Mouse (Mus musculus) embryonic stem cell, embryonic (primary cell): ENCODE data around the gene Zpbp.

Experiments
- CTCF ChIA-PET, 4 experiments: fragments of 300-600 bp in 2 of 4; fragments of 350-600 bp in 2 of 4; sonication (Branson Sonifier 250); formaldehyde crosslinking; loops; one replicate each; lab custom pipeline; 2022; ENCODE audit warnings: inconsistent platforms in 2 of 4; lab: Charles Lee
- POLR2A ChIA-PET, 4 experiments: fragments of 300-600 bp in 2 of 4; fragments of 350-600 bp in 2 of 4; sonication (Branson Sonifier 250); formaldehyde crosslinking; loops; one replicate each; lab custom pipeline; 2022; ENCODE audit warnings: antibody characterized with exemption in 4 of 4, inconsistent platforms in 1 of 4; lab: Charles Lee

Gene Zpbp

DNA sequence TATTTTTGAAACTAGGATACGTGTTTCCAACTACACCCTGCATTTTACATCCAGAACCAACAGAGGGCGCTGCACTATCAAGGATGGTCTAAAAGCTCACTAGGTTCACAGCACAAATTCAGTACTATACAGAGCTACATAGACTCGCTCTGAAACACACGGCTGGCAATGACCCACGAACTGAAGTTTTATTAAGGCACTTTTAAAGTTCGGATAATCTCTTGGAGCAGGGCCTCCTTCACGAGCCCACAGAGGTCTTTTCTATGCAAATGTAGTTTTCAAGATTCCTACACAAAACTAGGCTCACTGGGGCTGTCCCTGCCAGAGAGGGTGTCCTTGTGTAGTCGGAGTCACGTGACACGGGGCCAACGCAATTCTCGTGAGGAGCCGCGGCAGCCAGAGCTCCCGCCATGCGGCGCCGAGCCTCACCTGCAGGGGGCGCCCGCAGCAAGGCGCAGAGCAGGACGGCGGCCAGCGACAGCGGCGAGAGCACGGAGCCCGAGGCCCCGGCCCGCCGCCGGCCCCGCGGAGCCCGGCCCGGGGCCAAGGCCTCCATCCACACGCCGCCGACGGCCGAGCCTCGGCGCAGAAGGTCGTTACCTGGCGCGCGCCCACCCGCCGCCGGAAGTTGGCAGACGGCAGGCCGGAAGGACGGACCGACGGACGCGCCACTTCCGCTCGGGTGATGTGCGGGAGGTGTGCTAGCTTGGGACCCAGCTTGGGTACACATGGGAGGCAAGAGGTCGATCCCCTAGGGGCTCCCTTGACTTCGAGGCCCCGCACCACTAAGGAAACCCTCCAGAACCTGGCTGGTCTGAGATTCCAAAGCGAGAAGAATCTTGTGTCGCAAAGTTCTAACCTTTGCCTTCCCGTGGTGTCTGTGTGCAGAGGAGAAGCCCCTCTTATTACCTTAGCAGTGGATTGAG is at the start of gene Zpbp, which contains the start of gene Spata48:
TSS of gene Zpbp (minus strand) at position 774 of the 926 bp plus-strand sequence.
TSS of gene Spata48 (plus strand) at position 460 of the 926 bp plus-strand sequence.
- ChIA-PET CTCF (interaction anchor here (0.5 to 2.5 kb wide), 48 partner anchors 9 to 898 kb away, joined by 3 to 79 read pairs (median 4); partner anchors contain the start of gene Fignl1 (in 1 of the 4)), POLR2A (interaction anchor here in 3 of 4 experiments (0.5 to 1.9 kb wide), 23 partner anchors 8 to 513 kb away, joined by 3 to 20 read pairs (median 4); partner anchors contain the start of gene Fignl1 (in 1 of the 3))

- ChIA-PET CTCF (no interaction called here), POLR2A (no interaction called here)
These were observed 47.2 kb upstream of the Zpbp start for GRCm38 (mm10) chr11:11509413-11509812.

DNA sequence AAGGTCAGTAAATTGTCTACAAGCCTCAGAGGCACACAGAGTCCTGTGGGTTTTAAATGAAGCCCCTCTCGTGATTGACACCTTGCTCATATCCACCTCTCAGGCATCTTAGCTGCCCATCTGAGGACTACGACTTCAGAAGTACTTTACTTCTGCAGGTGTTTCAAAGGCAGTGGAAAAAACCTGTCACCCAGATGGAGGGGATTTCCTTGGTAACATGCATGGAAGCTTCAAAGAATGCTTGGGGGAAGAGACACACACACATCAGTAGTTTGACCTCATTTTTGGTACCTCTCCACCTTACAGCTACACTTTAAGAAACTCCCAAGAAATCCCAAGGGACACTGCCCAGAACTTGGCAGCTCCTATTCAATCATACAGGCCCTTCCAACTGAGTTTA is 44.0 kb upstream of the Zpbp start:
- ChIA-PET POLR2A (interaction anchor here in 1 of 4 experiments (1.0 kb wide), 1 partner anchor 303 kb away, joined by 4 read pairs; the partner anchor contains the start of gene Fignl1), CTCF (interaction anchor here in 1 of 4 experiments (1.2 kb wide), 1 partner anchor 283 kb away, joined by 4 read pairs; no protein-coding TSS in a partner anchor)

DNA sequence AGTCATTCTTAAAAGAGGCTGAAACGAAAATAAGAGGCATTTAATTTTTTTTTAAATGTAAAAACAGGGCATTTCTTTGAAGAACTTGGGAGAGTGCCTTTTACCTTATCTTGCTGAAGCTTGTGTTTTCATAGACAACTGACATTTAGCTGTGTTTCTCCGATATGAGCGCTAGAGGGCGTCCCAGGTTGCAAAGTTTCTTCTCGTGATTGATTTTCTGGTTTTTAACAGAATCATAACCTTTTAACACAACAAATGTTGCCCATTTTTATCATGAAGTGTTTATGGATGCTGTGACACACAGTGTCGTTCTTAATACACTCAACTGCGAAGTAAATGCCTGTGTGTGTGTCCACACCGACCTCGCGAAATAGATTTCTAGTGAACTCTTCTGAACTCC is 37.7 kb upstream of the Zpbp start:
- POLR2A ChIA-PET = interaction anchor here in 2 of 4 experiments (0.7 to 1.3 kb wide), 4 partner anchors 38 to 474 kb away, joined by 3 to 4 read pairs (median 4); partner anchors contain the start of genes Spata48 (in 1 of the 2) and Zpbp (in 1 of the 2)
- CTCF ChIA-PET = interaction anchor here (0.5 to 2.8 kb wide), 31 partner anchors 8 to 1814 kb away, joined by 3 to 46 read pairs (median 3); partner anchors contain the start of genes Spata48 (in 3 of the 4) and Zpbp (in 3 of the 4)

GRCm38 (mm10) chr11:11495697-11496096 is 33.5 kb upstream of the Zpbp start:
- ChIA-PET POLR2A (no interaction called here), CTCF (interaction anchor here in 1 of 4 experiments (1.4 kb wide), 1 partner anchor 293 kb away, joined by 4 read pairs; no protein-coding TSS in a partner anchor)

- POLR2A ChIA-PET = interaction anchor here in 2 of 4 experiments (0.8 to 1.4 kb wide), 2 partner anchors 30 to 31 kb away, joined by 3 to 7 read pairs; partner anchors contain the start of gene Spata48 (in 2 of the 2)
- CTCF ChIA-PET = interaction anchor here in 3 of 4 experiments (1.0 to 1.7 kb wide), 5 partner anchors 30 to 483 kb away, joined by 3 to 6 read pairs (median 3); partner anchors contain the start of genes Spata48 (in 2 of the 3) and Zpbp (in 1 of the 3)
These were observed 29.8 kb upstream of the Zpbp start for GRCm38 (mm10) chr11:11492044-11492443.

DNA sequence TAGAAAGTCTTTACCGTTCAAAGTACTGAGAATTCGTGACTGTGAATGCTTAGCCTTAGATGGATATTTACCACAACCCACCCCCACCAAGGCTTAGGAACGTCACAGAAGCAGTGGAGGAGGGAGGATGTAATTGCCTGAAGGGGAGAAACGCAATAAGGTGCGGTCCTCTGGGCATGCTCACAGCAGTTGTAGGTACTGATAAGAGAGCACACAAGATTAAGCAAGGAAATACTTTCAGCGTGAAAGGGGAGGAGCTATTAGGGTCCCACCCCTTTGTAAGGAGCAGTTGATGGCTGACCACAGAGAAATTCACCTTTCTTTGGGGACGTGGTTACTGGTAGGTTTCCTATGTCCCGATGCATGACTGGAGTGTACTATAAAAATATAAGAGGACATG is 22.2 kb upstream of the Zpbp start:
- ChIA-PET POLR2A (no interaction called here), CTCF (interaction anchor here in 1 of 4 experiments (1.0 kb wide), 1 partner anchor 23 kb away, joined by 3 read pairs; the partner anchor contains the start of gene Spata48)

DNA sequence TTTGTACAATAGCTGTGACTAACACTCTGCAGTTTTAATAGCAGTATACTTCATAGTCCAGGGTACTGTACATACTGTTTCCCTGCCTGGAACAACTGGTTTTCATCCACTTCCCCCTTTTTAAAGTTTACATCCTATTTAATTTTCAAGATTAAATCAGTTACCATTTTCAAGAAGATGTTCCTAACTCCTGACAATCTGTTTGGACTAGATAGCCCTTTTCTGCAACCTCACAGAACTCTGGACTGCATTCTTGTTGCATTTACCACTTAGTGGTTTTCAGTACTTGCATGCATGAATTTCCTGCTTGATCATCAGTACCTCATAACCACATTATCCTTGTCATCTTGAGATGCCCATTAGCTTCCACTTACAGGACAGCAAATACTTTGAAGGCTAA is 6.7 kb upstream of the Zpbp start:
- POLR2A ChIA-PET = no interaction called here
- CTCF ChIA-PET = no interaction called here

DNA sequence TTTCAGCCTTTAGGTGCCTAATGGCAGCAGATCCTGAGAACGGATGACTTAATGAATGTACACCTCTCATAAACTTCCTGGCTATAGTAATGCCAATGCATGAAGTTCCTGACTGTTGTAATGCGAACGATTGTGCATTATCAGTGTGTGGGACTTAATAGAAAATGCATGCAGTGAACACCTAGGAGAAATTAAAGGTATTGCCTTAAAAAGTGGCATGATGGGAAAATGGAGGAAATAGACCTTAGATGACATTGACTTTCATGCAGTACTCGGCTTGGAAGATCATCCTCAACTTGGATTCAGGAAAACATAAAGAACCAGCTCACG is 318 bp upstream of the Zpbp start:
- ChIA-PET CTCF (interaction anchor here in 3 of 4 experiments (1.2 to 2.5 kb wide), 9 partner anchors 9 to 513 kb away, joined by 4 to 79 read pairs (median 9); no protein-coding TSS in a partner anchor), POLR2A (interaction anchor here in 2 of 4 experiments (1.0 to 1.9 kb wide), 5 partner anchors 282 to 513 kb away, joined by 3 to 9 read pairs (median 3); no protein-coding TSS in a partner anchor)

DNA sequence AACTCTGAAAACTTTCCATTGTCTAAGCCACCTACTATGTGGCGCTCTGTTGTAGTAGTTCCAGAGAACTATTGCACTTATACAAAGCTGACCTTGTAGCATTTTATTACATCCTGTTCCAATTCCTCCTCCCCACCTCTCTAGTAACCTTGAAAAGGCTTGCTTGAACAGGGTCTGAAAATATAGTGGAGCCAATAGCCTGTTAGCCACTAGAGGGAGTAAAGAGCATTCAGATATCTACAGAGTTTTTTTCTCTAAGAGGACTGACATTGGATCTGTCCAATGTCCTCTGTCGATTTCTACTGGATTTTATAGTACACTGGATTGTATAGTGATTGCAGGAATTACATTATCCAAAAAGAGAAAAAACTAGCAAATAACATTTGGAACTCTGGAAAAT is 7.2 kb downstream of the Zpbp start:
- CTCF ChIA-PET = interaction anchor here in 1 of 4 experiments (1.4 kb wide), 1 partner anchor 334 kb away, joined by 5 read pairs; no protein-coding TSS in a partner anchor
- POLR2A ChIA-PET = no interaction called here

DNA sequence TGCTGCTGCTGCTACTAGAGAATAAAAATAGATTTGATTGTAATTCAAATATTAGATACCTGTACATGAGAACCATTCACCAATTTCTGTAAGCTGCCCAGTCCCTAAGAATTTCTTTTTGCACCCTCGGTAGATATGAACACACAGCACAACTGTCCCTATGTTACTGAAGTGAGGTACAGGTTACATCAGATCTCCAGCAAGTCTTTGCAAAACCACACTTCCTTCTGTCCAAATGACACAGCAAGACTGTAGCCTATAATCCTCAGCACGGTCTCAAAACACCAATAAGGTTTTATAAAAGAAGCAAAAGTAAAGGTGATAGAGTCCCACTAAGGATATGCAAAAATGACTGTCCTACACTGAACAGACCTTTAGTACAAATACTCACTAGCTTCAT is 44.9 kb downstream of the Zpbp start:
- CTCF ChIA-PET = no interaction called here

GRCm38 (mm10) chr11:11414188-11414587 is 48.0 kb downstream of the Zpbp start:
- ChIA-PET CTCF (no interaction called here), POLR2A (no interaction called here)

More for the DNA sequence above, 44.9 kb downstream of the Zpbp start:
- POLR2A ChIA-PET = no interaction called here

DNA sequence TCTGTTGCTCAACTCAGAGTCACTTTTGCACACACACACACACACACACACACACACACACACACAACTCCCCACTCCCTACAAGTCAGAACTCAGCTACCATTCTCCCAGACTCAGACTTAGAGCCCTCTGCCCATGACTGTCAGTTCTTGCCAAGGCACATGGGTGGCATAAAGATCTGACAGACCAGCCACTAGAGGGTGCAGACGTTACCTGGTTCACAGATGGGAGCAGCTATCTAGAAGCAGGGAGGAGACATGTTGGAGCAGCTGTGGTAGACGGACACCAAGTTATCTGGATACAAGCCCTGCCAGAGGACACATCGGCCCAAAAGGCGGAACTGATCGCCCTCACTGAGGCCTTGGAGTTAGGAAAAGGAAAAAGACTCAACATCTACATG is 67.5 kb downstream of the Zpbp start:
- ChIA-PET POLR2A (no interaction called here), CTCF (interaction anchor here in 2 of 4 experiments (0.6 to 0.9 kb wide), 2 partner anchors 10 to 394 kb away, joined by 3 read pairs; no protein-coding TSS in a partner anchor)

- CTCF ChIA-PET = no interaction called here
- POLR2A ChIA-PET = no interaction called here
These were observed 69.0 kb downstream of the Zpbp start for GRCm38 (mm10) chr11:11393164-11393563.

- ChIA-PET POLR2A (no interaction called here), CTCF (no interaction called here)
These were observed 90.9 kb downstream of the Zpbp start for GRCm38 (mm10) chr11:11371305-11371704.

- POLR2A ChIA-PET = no interaction called here
- CTCF ChIA-PET = no interaction called here
These were observed 178.7 kb downstream of the Zpbp start for GRCm38 (mm10) chr11:11283512-11283911.

- CTCF ChIA-PET = no interaction called here
- POLR2A ChIA-PET = no interaction called here
These were observed 182.1 kb downstream of the Zpbp start for GRCm38 (mm10) chr11:11280128-11280527.

DNA sequence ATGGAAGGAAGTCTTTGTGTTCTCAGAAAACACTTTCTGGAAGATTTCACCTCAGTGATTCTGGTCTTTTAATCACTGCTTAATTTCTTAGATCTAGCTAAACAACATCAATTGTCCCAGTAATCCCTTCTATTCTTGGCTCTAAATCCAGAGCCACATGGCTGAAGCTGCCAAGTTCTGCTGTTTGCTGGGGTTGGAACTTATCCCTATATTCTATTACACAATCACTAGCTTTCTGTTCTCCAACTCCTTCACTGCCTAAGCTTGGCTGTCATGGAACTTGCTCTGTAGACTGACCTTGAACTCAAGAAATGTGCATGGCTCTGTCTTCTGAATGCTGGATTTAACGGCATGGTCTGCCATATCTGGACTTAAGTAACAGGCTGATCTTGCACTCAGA is 204.9 kb downstream of the Zpbp start:
- CTCF ChIA-PET = no interaction called here

GRCm38 (mm10) chr11:11242694-11243377 is 219.4 kb downstream of the Zpbp start:
- CTCF ChIA-PET = no interaction called here
- POLR2A ChIA-PET = no interaction called here

More for the DNA sequence above, 204.9 kb downstream of the Zpbp start:
- POLR2A ChIA-PET = no interaction called here
